Mouse (Mus musculus) central nervous system, embryonic 18 days (tissue): Measurements from ENCODE around the gene Galt. TPM values are rescaled to one million over a fixed set of nuclear protein-coding genes. Genes with fewer than 3 reads are reported as not detected.

ENCODE experiments used
- polyA plus RNA-seq: library from polyadenylated mRNA; depleted of rRNA; stranded (reverse); fragments of >200 nt; gene quantifications from 2 replicates; pipeline ENCODE4 v1.2.3, GENCODE M21; 2012; rRNA removed

Gene Galt
- polyA plus RNA-seq = 101 and 103 TPM in 2 replicates

GRCm38 (mm10) chr4:41754797-41755337, at the start of gene Galt:
Gene Galt (plus strand): TSS chr4:41755228.

GRCm38 (mm10) chr4:41713197-41714067, 41.6 kb upstream of the Galt start, which contains the start of gene Rpp25l:
Gene Rpp25l (minus strand): TSS chr4:41713534.

GRCm38 (mm10) chr4:41722918-41723351, 32.1 kb upstream of the Galt start, which contains the start of gene Dctn3:
Gene Dctn3 (minus strand): TSS chr4:41723170.

GRCm38 (mm10) chr4:41731052-41731765, 23.8 kb upstream of the Galt start, which contains the start of gene Arid3c:
Gene Arid3c (minus strand): TSS chr4:41731142.

GRCm38 (mm10) chr4:41755338-41756305, 594 bp downstream of the Galt start, which contains the start of gene Sigmar1:
Gene Sigmar1 (minus strand): TSS chr4:41756157.

GRCm38 (mm10) chr4:41774002-41774401, 19.0 kb downstream of the Galt start, which contains the start of gene Ccl27a:
Gene Ccl27a (minus strand): TSS chr4:41774247.

Other genes with a start within 250 kb of the Galt start
- 12.6 and 14.2 TPM in 2 replicates for gene 1110017D15Rik, start 237.9 kb upstream of the Galt start, polyA plus RNA-seq
- 91.5 and 99.1 TPM in 2 replicates for gene Fam219a, start 185.7 kb upstream of the Galt start, polyA plus RNA-seq
- gene Dnaic1, start 185.5 kb upstream of the Galt start, polyA plus RNA-seq = 2.5 and 2.7 TPM in 2 replicates
- gene Enho, start 114.9 kb upstream of the Galt start, polyA plus RNA-seq = 115 TPM in 2 replicates
- gene Cntfr, start 58.1 kb upstream of the Galt start, polyA plus RNA-seq = 30.4 and 39.1 TPM in 2 replicates
- 19.9 and 28.3 TPM in 2 replicates for gene Il11ra1, start 55.2 kb upstream of the Galt start, polyA plus RNA-seq
- 47.3 and 47.7 TPM in 2 replicates for gene Rpp25l, start 41.7 kb upstream of the Galt start, polyA plus RNA-seq
- 219 and 222 TPM in 2 replicates for gene Dctn3, start 32.1 kb upstream of the Galt start, polyA plus RNA-seq
- 0.38 and 0.43 TPM in 2 replicates for gene Arid3c, start 24.1 kb upstream of the Galt start, polyA plus RNA-seq
- gene Sigmar1, start 929 bp downstream of the Galt start, polyA plus RNA-seq = 61.7 and 67.8 TPM in 2 replicates
- gene Ccl27a, start 19.0 kb downstream of the Galt start, polyA plus RNA-seq = 442 and 448 TPM in 2 replicates
- gene Gm21541, start 148.4 kb downstream of the Galt start, polyA plus RNA-seq = not detected in 2 replicates
- 16.4 and 17.5 TPM in 2 replicates for gene Gm20878, start 186.3 kb downstream of the Galt start, polyA plus RNA-seq
- gene Fam205a4, start 210.8 kb downstream of the Galt start, polyA plus RNA-seq = 2.6 and 2.8 TPM in 2 replicates